Mouse (Mus musculus): ENCODE measurements around the gene Rhd.

DNA sequence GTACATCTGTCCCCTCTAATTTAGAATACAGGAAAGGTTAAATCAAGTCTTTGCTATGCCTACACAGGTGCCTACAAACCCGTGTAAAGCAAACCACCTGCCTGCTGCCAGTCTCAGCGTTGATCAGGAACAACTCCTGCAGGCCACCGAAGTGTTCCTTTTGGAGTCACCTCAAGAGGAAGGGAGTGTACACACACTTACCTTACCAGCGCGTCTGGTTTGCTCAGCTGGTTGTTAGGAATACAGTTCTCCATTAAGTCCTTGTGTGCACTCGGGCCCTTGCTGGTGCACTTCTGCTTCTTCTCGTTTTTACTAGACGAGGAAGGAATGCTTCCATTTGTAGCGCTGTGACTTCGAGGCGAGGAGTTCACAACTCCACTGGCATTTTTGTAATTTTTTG is 36.5 kb upstream of the Rhd start:
- no peak for TF ChIP-seq CTCF (IDR thresholded peaks at IDR 0.05; ENCODE audit: low read depth)
- no peak for TF ChIP-seq EP300 (IDR thresholded peaks at IDR 0.05; ENCODE audit: low read depth)
